Mouse (Mus musculus): Measurements from ENCODE around the gene Fam131c. TPM values are rescaled to one million over a fixed set of nuclear protein-coding genes. Genes with fewer than 3 reads are reported as not detected.

Gene Fam131c
- polyA plus RNA-seq, 1 experiment from 2014 or later = 10.1 TPM

DNA sequence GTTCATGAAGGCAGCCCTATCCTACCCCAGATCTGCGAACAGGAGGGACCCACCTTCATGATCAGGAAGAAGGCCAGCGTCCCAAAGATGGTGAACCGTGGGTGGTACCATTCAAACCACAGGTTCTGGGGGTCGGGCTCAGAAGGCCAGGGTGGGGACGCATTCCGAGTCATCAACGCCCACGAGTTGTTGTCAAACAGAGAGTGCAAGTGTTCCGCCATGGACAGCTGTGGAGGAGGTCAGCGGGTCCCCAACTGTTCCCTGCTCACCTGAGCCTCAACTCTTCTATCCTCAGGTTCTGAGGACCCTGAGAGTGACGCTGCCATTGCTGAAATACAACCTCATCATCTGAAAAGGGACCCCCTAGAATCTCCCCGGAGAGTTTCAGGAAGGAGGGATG is 23.3 kb downstream of the Fam131c start:
- 83% methylated on average over 12 of the region's 12 CpGs for WGBS
- Histone ChIP-seq H3K9ac (replicated peaks) (no peak overlapping the region), H3K4me2 (replicated peaks) (no peak overlapping the region), H3K36me3 (no peaks in the 10 kb centered on the region), H3K4me1 (replicated peaks) (no peaks in the 10 kb centered on the region), H3K9me3 (no peaks in the 10 kb centered on the region), H3K27ac (no peak overlapping the region), H3K4me3 (replicated peaks) (no peak overlapping the region), H3K27me3 (peaks cover 3% of the 10 kb centered on the region; the same call in 1 of the 2 replicates)
- ATAC-seq = no peak

DNA sequence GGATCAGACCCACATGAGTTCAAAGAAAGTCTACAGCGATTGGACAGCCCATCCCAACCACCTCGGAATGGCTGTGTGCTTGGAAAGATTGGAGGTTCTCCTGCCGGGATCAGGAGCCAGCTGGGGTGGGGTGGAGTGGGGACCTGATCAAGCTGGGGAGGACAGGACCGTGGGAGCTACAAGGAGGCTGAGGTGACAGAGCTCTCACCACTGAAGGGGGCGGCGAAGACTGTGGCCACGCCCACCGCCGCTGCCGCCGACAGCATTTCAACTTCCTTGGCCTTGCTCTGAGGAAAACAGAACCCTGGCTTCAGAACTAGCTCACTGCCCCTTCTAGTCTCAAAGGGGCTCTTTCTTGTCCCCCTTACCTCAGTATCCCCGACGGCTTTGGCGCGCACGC is 26.7 kb downstream of the Fam131c start:
- Histone ChIP-seq H3K4me2 (replicated peaks) (peak overlapping the region; percentile 19; the same call in 1 of the 2 replicates), H3K36me3 (no peaks in the 10 kb centered on the region), H3K4me3 (replicated peaks) (no peak overlapping the region), H3K9ac (replicated peaks) (0 out of 2 replicates have a peak overlapping the region, but pooled peaks have one; percentile 10), H3K4me1 (replicated peaks) (no peaks in the 10 kb centered on the region), H3K27me3 (peaks cover 13% of the 10 kb centered on the region; the same call in 1 of the 2 replicates), H3K9me3 (no peaks in the 10 kb centered on the region), H3K27ac (no peak overlapping the region)
- 15% methylated on average over 16 of the region's 16 CpGs for WGBS
- ATAC-seq = no peak

- Histone ChIP-seq H3K27me3 (peaks cover 13% of the 10 kb centered on the region; the same call in 1 of the 2 replicates), H3K4me1 (replicated peaks) (no peaks in the 10 kb centered on the region), H3K4me2 (replicated peaks) (no peak overlapping the region), H3K9ac (replicated peaks) (no peak overlapping the region), H3K4me3 (replicated peaks) (no peak overlapping the region), H3K36me3 (no peaks in the 10 kb centered on the region), H3K27ac (no peak overlapping the region), H3K9me3 (no peaks in the 10 kb centered on the region)
- ATAC-seq = no peak
- 74% methylated on average over 12 of the region's 12 CpGs for WGBS
Measured at GRCm38 (mm10) chr4:141397861-141398260, 29.8 kb downstream of the Fam131c start.

- Histone ChIP-seq H3K4me3 (replicated peaks) (no peak within 1 kb of the TSS), H3K36me3 (no peaks in the 10 kb centered on the region), H3K27ac (no peak within 1 kb of the TSS), H3K9me3 (no peaks in the 10 kb centered on the region), H3K4me1 (replicated peaks) (no peaks in the 10 kb centered on the region), H3K4me2 (replicated peaks) (no peak within 1 kb of the TSS), H3K9ac (replicated peaks) (no peak within 1 kb of the TSS), H3K27me3 (peaks cover 13% of the 10 kb centered on the region; the same call in 1 of the 2 replicates)
- no peak for ATAC-seq
- WGBS = 69% methylated on average over 12 of the region's 12 CpGs
Measured at GRCm38 (mm10) chr4:141398545-141398944, 30.5 kb downstream of the Fam131c start, which contains the start of gene Clcnka. Gene Clcnka, minus strand, starts transcription at chr4:141398724.

DNA sequence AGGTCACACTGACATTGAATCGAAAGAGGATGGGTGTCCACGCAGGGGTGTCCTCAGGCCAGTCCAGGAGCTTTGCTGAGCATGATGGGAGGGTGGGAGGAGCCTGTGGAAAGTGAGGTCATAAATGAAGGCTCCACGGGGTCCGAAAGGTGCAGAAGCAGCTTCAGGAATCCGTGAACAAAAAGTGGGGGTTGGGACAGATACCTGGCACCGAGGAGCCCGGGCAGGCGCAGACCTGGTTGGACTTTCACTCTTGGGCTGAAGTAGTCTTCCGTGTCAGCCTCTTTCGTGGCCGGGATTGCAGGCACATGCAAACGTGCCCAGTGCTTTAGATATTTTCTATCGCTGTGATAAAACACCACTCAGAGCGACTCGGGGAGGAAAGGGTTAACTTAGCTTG is 32.2 kb downstream of the Fam131c start:
- Histone ChIP-seq H3K9me3 (no peaks in the 10 kb centered on the region), H3K4me3 (replicated peaks) (no peak overlapping the region), H3K4me1 (replicated peaks) (no peaks in the 10 kb centered on the region), H3K9ac (replicated peaks) (no peak overlapping the region), H3K36me3 (no peaks in the 10 kb centered on the region), H3K27ac (no peak overlapping the region), H3K4me2 (replicated peaks) (no peak overlapping the region), H3K27me3 (peaks cover 16% of the 10 kb centered on the region)
- 89% methylated on average over 15 of the region's 15 CpGs for WGBS
- no peak for ATAC-seq

- WGBS = 12% methylated on average over 15 of the region's 15 CpGs
- peaks cover 6% of the 10 kb centered on the region; the same call in 1 of the 2 replicates for H3K27me3 ChIP-seq
- H3K4me2 ChIP-seq (replicated peaks) = peak overlapping the region; percentile 27
- no peaks in the 10 kb centered on the region for H3K9me3 ChIP-seq
- no peaks in the 10 kb centered on the region for H3K4me1 ChIP-seq (replicated peaks)
- H3K4me3 ChIP-seq (replicated peaks) = no peak overlapping the region
- H3K9ac ChIP-seq (replicated peaks) = 0 out of 2 replicates have a peak overlapping the region, but pooled peaks have one; percentile 43
- H3K36me3 ChIP-seq = no peaks in the 10 kb centered on the region
- ATAC-seq = peak; percentile 89
- no peak overlapping the region for H3K27ac ChIP-seq
Measured at GRCm38 (mm10) chr4:141404518-141405313, 36.7 kb downstream of the Fam131c start.

DNA sequence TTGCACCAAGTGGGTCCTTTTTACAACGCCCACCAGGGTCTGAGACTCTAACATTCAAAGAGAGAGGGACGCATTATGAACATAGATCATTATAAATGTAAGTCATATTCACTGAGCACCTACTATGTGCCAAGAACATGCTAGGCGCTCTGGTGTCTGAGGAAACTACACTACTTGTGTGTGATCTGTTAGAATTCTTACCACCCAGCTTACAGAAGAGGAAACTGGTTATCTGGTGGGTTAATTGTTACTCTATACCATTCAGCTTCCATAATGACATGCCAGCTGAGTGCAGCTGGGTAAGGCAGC is 37.2 kb downstream of the Fam131c start:
- H3K27ac ChIP-seq = no peak overlapping the region
- no peaks in the 10 kb centered on the region for H3K4me1 ChIP-seq (replicated peaks)
- no peak overlapping the region for H3K4me2 ChIP-seq (replicated peaks)
- H3K9ac ChIP-seq (replicated peaks) = no peak overlapping the region
- no peak overlapping the region for H3K4me3 ChIP-seq (replicated peaks)
- no peak for ATAC-seq
- peaks cover 6% of the 10 kb centered on the region; the same call in 1 of the 2 replicates for H3K27me3 ChIP-seq
- WGBS = 86% methylated on average over 3 of the region's 3 CpGs
- H3K9me3 ChIP-seq = no peaks in the 10 kb centered on the region
- no peaks in the 10 kb centered on the region for H3K36me3 ChIP-seq

DNA sequence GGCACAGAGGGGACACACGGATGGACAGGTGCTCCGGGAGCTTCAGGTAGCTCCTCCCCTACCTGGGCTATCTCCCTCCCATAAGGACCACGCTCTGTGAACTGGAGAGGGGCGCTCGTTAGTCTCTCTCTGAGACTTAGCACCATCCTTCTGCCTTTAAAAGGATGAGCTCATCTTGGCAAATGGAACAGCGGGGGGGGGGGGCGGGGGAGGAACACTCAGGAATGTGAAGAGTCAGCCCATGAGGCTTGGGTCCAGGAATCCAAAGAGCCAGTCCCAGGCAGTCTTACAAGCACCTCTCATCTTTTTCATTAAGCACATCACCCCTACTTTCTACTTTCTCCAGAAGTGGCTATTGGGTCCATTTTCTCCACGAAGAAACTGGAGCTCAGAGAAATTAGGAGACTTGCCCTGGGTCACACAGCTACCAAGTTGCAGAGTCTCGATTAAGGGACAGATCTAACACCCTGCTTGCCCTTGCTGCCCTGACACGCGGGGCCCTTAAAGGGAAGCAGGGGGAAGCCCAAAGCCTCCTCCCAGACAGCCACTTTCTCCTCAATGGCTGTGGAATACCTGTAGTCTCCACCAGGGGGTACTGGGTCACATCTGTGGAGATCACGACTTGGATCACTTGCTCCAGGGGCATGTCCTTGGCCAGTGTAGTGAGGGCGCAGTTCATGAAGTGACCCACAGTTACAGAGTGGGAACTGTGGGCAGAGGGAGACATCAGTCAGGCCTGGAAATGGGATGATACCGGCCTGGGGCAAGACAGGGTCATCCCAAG is 38.7 kb downstream of the Fam131c start:
- no peak for ATAC-seq
- 45% methylated on average over 14 of the region's 14 CpGs for WGBS

DNA sequence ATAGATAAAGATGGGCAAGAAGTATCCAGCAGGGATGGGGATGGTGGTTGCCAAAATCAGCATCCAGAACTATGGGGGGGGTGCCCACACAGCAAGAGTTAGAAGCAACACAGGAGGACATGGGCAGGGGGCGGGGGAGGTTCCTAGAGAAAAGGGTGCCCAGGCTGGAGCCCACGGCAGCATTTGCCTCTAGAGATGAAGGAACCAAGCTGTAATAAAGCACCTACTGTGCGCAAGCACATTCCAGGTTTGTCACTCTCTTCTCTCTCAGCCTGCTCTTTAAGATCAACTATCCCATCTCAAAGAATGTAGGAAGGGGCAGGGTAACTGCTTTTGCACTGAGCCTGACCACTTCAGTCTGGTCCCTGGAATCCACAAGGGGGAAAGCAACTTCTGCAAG is 40.6 kb downstream of the Fam131c start:
- Histone ChIP-seq H3K36me3 (no peaks in the 10 kb centered on the region), H3K9ac (replicated peaks) (no peak overlapping the region), H3K4me3 (replicated peaks) (no peak overlapping the region), H3K4me1 (replicated peaks) (no peaks in the 10 kb centered on the region), H3K4me2 (replicated peaks) (no peak overlapping the region), H3K27me3 (peaks cover 13% of the 10 kb centered on the region; the same call in 1 of the 2 replicates), H3K27ac (no peak overlapping the region), H3K9me3 (no peaks in the 10 kb centered on the region)
- no peak for ATAC-seq
- 92% methylated on average over 3 of the region's 3 CpGs for WGBS

More for the DNA sequence above, 38.7 kb downstream of the Fam131c start:
- H3K27ac ChIP-seq = no peak overlapping the region
- no peak overlapping the region for H3K4me3 ChIP-seq (replicated peaks)
- H3K9me3 ChIP-seq = no peaks in the 10 kb centered on the region
- H3K9ac ChIP-seq (replicated peaks) = no peak overlapping the region
- no peak overlapping the region for H3K4me2 ChIP-seq (replicated peaks)
- H3K27me3 ChIP-seq = peaks cover 9% of the 10 kb centered on the region; the same call in 1 of the 2 replicates
- no peaks in the 10 kb centered on the region for H3K36me3 ChIP-seq
- no peaks in the 10 kb centered on the region for H3K4me1 ChIP-seq (replicated peaks)

- no peaks in the 10 kb centered on the region for H3K4me1 ChIP-seq (replicated peaks)
- H3K27me3 ChIP-seq = 0 out of 2 replicates have a peak, but pooled peaks cover 6% of the 10 kb centered on the region
- no peaks in the 10 kb centered on the region for H3K36me3 ChIP-seq
- no peak overlapping the region for H3K27ac ChIP-seq
- H3K9me3 ChIP-seq = no peaks in the 10 kb centered on the region
- WGBS = 21% methylated on average over 22 of the region's 22 CpGs
- no peak overlapping the region for H3K9ac ChIP-seq (replicated peaks)
- no peak for ATAC-seq
- H3K4me2 ChIP-seq (replicated peaks) = no peak overlapping the region
- no peak overlapping the region for H3K4me3 ChIP-seq (replicated peaks)
Measured at GRCm38 (mm10) chr4:141411430-141411992, 43.5 kb downstream of the Fam131c start.

DNA sequence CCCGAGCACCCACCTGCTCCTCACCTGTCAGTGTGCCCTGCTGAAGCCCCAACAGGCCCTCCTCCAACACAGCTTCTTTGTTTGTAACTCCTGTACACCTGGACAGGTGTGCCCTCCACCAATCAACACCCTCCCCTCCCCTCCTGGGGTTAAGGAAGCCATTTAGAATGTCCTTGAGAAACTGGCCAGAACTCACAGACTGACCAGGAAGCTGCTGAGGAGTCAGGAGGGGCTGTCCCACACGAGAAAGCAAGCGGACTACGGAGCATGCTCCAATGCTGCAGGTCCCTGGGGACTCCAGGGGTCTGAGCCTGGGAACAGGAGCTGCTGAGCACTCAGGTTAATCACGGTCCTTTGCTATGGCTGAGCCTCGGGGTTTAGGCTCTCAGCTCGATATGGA is 47.9 kb downstream of the Fam131c start, which contains the start of gene Clcnkb:
Gene Clcnkb, minus strand, starts transcription at position 91 of the 400 bp plus-strand sequence.
- Histone ChIP-seq H3K4me1 (replicated peaks) (no peaks in the 10 kb centered on the region), H3K9ac (replicated peaks) (no peak within 1 kb of the TSS), H3K9me3 (no peaks in the 10 kb centered on the region), H3K27ac (no peak within 1 kb of the TSS), H3K27me3 (0 out of 2 replicates have a peak, but pooled peaks cover 6% of the 10 kb centered on the region), H3K4me2 (replicated peaks) (no peak within 1 kb of the TSS), H3K36me3 (no peaks in the 10 kb centered on the region), H3K4me3 (replicated peaks) (no peak within 1 kb of the TSS)
- ATAC-seq = no peak
- 71% methylated on average over 7 of the region's 7 CpGs for WGBS

Data from midbrain, embryonic 13.5 days (tissue).